Mouse (Mus musculus): ENCODE measurements around the gene Unc5c. TPM values are rescaled to one million over a fixed set of nuclear protein-coding genes. Genes with fewer than 3 reads are reported as not detected.

The Unc5c gene
- total and polyA plus RNA-seq, 3 experiments: not detected

DNA sequence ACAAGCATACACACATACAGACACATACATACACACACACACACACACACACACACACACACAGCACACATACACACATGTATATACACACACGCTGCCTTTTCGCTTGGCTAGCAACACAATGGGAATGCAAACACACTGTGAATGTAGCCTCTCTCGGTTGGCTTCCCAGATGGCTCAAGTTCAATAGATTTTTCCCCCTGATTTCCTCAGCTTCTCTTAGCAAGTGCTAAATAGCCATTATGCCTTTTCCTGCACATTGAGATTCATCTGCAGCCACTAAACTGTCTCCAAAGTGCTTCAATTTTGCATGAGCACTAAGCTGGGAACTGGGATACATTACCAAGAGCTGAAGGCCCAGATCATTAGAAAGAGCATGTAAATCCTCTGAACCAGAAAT is 226.8 kb downstream of the Unc5c start:
- in situ Hi-C loops (cut with MboI; ENCODE audit: low pct_ligation_motif_present, low pct_unique_long_range_greater_than_20kb, low sequenced_read_pairs): no loop called here
- Histone ChIP-seq H3K9me3 (replicated peaks; ENCODE audit: low read length) (no peaks in the 10 kb centered on the region), H3K9ac (ENCODE audit: insufficient read depth, low read depth) (no peak overlapping the region), H3K79me2 (replicated peaks; ENCODE audit: control insufficient read depth, extremely low read depth, insufficient read depth, poor library complexity, severe bottlenecking) (no peaks in the 10 kb centered on the region), H3K4me1 (ENCODE audit: control insufficient read depth in 1 of 2, insufficient read depth in 2 of 2) (peaks cover 4 to 28% of the 10 kb centered on the region in 2 experiments), H3K27me3 (replicated peaks) (no peaks in the 10 kb centered on the region), H3K4me3 (replicated peaks in 1 of 3; ENCODE audit: low read depth in 2 of 3, low read length in 2 of 3, poor library complexity in 1 of 3) (no peak overlapping the region), H3K27ac (ENCODE audit: insufficient read depth, low read depth) (no peak overlapping the region), H3K36me3 (replicated peaks in 1 of 2; ENCODE audit: control insufficient read depth in 1 of 2, insufficient read depth in 1 of 2, low read length in 1 of 2) (no peaks in the 10 kb centered on the region), H3K4me2 (ENCODE audit: insufficient read depth, low read depth, poor library complexity, severe bottlenecking) (no peak overlapping the region)
- DNase-seq (ENCODE audit: extremely low read depth): no peak
- dilution Hi-C loops (cut with MboI; ENCODE audit: extremely low pct_ligation_motif_present, extremely low pct_unique_long_range_greater_than_20kb, low sequenced_read_pairs): no loop called here
- no peak for TF ChIP-seq CHD1 (IDR thresholded peaks at IDR 0.05; ENCODE audit: low read depth, low read length)
- no peak for TF ChIP-seq NRF1 (IDR thresholded peaks at IDR 0.05; ENCODE audit: low read depth, low read length)
- TF ChIP-seq PAX5 (IDR thresholded peaks at IDR 0.05; ENCODE audit: low read length): no peak
- TF ChIP-seq POLR2A (IDR thresholded peaks at IDR 0.05; ENCODE audit: low read depth, low read length): no peak
- no peak for TF ChIP-seq MEF2A (IDR thresholded peaks at IDR 0.05; ENCODE audit: borderline replicate concordance, low read depth, low read length)
- TF ChIP-seq MYC (IDR thresholded peaks at IDR 0.05; ENCODE audit: low read depth, low read length): no peak
- no peak for TF ChIP-seq ETS1 (conservative IDR thresholded peaks at IDR 0.05; ENCODE audit: low read depth, low read length)
- TF ChIP-seq ZC3H11A (IDR thresholded peaks at IDR 0.05; ENCODE audit: low read depth, low read length): no peak
- no peak for TF ChIP-seq TCF12 (IDR thresholded peaks at IDR 0.05; ENCODE audit: low read depth, low read length)
- TF ChIP-seq USF2 (conservative IDR thresholded peaks at IDR 0.05; ENCODE audit: low read depth, low read length): no peak
- TF ChIP-seq NELFE (IDR thresholded peaks at IDR 0.05; ENCODE audit: low read depth, low read length): no peak

DNA sequence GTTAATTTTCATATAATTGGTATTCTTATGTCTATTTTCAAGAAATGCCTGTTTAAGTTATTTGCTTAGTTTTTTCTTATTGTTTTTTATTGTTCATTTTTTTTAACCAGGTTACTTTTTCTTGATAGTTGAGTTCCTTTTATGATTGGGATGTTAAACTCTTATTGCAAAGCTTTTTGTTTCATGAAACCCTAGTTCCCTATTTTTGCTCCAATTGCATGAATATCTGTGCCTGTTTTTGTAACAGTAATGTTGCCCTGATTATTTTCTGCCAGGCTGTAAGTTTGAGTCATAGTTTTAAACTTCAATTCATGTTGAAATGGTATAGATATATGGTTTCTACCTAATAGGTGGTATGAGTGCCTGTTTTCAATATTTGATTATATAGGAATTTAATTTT is 234.2 kb downstream of the Unc5c start:
- no peaks in the 10 kb centered on the region for H3K9me3 ChIP-seq (replicated peaks; ENCODE audit: low read length)
- dilution Hi-C loops (cut with MboI; ENCODE audit: extremely low pct_ligation_motif_present, extremely low pct_unique_long_range_greater_than_20kb, low sequenced_read_pairs): no loop called here
- TF ChIP-seq RCOR1 (conservative IDR thresholded peaks at IDR 0.05; ENCODE audit: low read depth, low read length) (no peak), IRF4 (IDR thresholded peaks at IDR 0.05; ENCODE audit: low read depth, low read length) (no peak), EP300 (IDR thresholded peaks at IDR 0.05; ENCODE audit: low read length) (no peak), MXI1 (IDR thresholded peaks at IDR 0.05; ENCODE audit: low read depth, low read length) (no peak), RAD21 (IDR thresholded peaks at IDR 0.05; ENCODE audit: low read depth, low read length) (no peak), TBP (conservative IDR thresholded peaks at IDR 0.05; ENCODE audit: low read depth, low read length) (no peak), SIN3A (IDR thresholded peaks at IDR 0.05; ENCODE audit: low read length) (no peak), ZMIZ1 (IDR thresholded peaks at IDR 0.05; ENCODE audit: low read depth, low read length) (no peak), CHD2 (IDR thresholded peaks at IDR 0.05; ENCODE audit: low read length) (no peak), USF1 (IDR thresholded peaks at IDR 0.05; ENCODE audit: low read depth, low read length) (no peak), JUN (IDR thresholded peaks at IDR 0.05; ENCODE audit: insufficient read depth, low read depth, low read length) (no peak), TCF12 (IDR thresholded peaks at IDR 0.05; ENCODE audit: low read depth, low read length) (no peak)
- DNase-seq (ENCODE audit: extremely low read depth): no peak
- H3K79me2 ChIP-seq (replicated peaks; ENCODE audit: control insufficient read depth, extremely low read depth, insufficient read depth, poor library complexity, severe bottlenecking): no peaks in the 10 kb centered on the region
- H3K4me2 ChIP-seq (ENCODE audit: insufficient read depth, low read depth, poor library complexity, severe bottlenecking): no peak overlapping the region
- no peaks in the 10 kb centered on the region for H3K27me3 ChIP-seq (replicated peaks)
- H3K4me3 ChIP-seq (replicated peaks in 1 of 3; ENCODE audit: low read depth in 2 of 3, low read length in 2 of 3, poor library complexity in 1 of 3): no peak overlapping the region
- H3K9ac ChIP-seq (ENCODE audit: insufficient read depth, low read depth): no peak overlapping the region
- no peak overlapping the region for H3K27ac ChIP-seq (ENCODE audit: insufficient read depth, low read depth)
- no peaks in the 10 kb centered on the region for H3K4me1 ChIP-seq (ENCODE audit: control insufficient read depth in 1 of 2, insufficient read depth in 2 of 2)
- in situ Hi-C loops (cut with MboI; ENCODE audit: low pct_ligation_motif_present, low pct_unique_long_range_greater_than_20kb, low sequenced_read_pairs): no loop called here
- H3K36me3 ChIP-seq (replicated peaks in 1 of 2; ENCODE audit: control insufficient read depth in 1 of 2, insufficient read depth in 1 of 2, low read length in 1 of 2): no peaks in the 10 kb centered on the region

Data from CH12.LX (cell line).